Mouse (Mus musculus) gastrocnemius, adult 18-20 months (tissue): Measurements from ENCODE around the gene Ccl25. TPM values are rescaled to one million over a fixed set of nuclear protein-coding genes. Genes with fewer than 3 reads are reported as not detected.

Experiments used
- total RNA-seq, 2 experiments: library from RNA; stranded (reverse); gene quantifications; 2 replicates each; pipeline ENCODE4 v1.2.3; 2021

Ccl25 gene
- total RNA-seq, 2 experiments from 2014 or later = 7.0 to 8.5 TPM

Other genes with a start within 250 kb of the Ccl25 start
- 1 to 10 TPM in 1 of 2 experiments, under 1 TPM in 1; 0.91 to 1.6 TPM for gene Cd209f, start 219.4 kb upstream of the Ccl25 start, total RNA-seq
- under 1 TPM; 0.25 to 0.62 TPM for gene Cd209g, start 191.1 kb upstream of the Ccl25 start, total RNA-seq
- gene Evi5l, start 158.6 kb upstream of the Ccl25 start, total RNA-seq = 10 to 100 TPM; 14.8 to 15.5 TPM
- gene Prr36, start 107.8 kb upstream of the Ccl25 start, total RNA-seq = not detected
- gene Lrrc8e, start 98.4 kb upstream of the Ccl25 start, total RNA-seq = not detected
- gene Map2k7, start 86.5 kb upstream of the Ccl25 start, total RNA-seq = 10 to 100 TPM; 80.9 to 90.4 TPM
- gene Gm49320, start 86.3 kb upstream of the Ccl25 start, total RNA-seq = under 1 TPM in 1 of 2 experiments, not detected in 1; 0.14 TPM
- 1 to 10 TPM; 1.2 to 1.7 TPM for gene Tgfbr3l, start 77.0 kb upstream of the Ccl25 start, total RNA-seq
- gene Snapc2, start 72.1 kb upstream of the Ccl25 start, total RNA-seq = 10 to 100 TPM; 11.9 to 12.5 TPM
- under 1 TPM; 0.37 to 0.69 TPM for gene Ctxn1, start 65.9 kb upstream of the Ccl25 start, total RNA-seq
- 10 to 100 TPM; 58.0 to 58.2 TPM for gene Timm44, start 49.3 kb upstream of the Ccl25 start, total RNA-seq
- 10 to 100 TPM; 39.2 to 42.3 TPM for gene Elavl1, start 203 bp downstream of the Ccl25 start, total RNA-seq
- 1 to 10 TPM; 2.4 to 4.2 TPM for gene Cers4, start 167.8 kb downstream of the Ccl25 start, total RNA-seq